Mouse (Mus musculus) kidney, adult 2 months (tissue): Measurements from ENCODE around the gene Gabarap. TPM values are rescaled to one million over a fixed set of nuclear protein-coding genes. Genes with fewer than 3 reads are reported as not detected.

Experiments
- DNase-seq: peaks from one replicate; pipeline ENCODE4 v3.0.0; 2021
- H3K27ac ChIP-seq: fragments of 200-500 bp; 2 replicates; pipeline ENCODE4 v1.5.1; 2012; ENCODE audit warnings: low read depth, low read length, control low read depth, inconsistent platforms; ENCODE audit not compliant: insufficient read depth
- H3K27me3 ChIP-seq: fragments of 200-500 bp; replicated peaks from 2 replicates; pipeline ENCODE4 v1.6.1; 2012; ENCODE audit warnings: mild to moderate bottlenecking, moderate library complexity, low read length, inconsistent platforms; ENCODE audit not compliant: control insufficient read depth, insufficient read depth
- H3K36me3 ChIP-seq: fragments of 200-500 bp; 2 replicates; pipeline ENCODE4 v1.6.1; 2012; ENCODE audit warnings: mild to moderate bottlenecking, moderate library complexity, low read length, inconsistent platforms; ENCODE audit not compliant: control insufficient read depth, insufficient read depth
- H3K4me1 ChIP-seq: fragments of 200-500 bp; 2 replicates; pipeline ENCODE4 v1.6.1; 2011; ENCODE audit warnings: low read length; ENCODE audit not compliant: control insufficient read depth, insufficient read depth
- H3K4me3 ChIP-seq: fragments of 200-500 bp; 2 replicates; pipeline ENCODE4 v1.5.1; 2011; ENCODE audit warnings: mild to moderate bottlenecking, low read depth, low read length, control low read depth; ENCODE audit not compliant: insufficient read depth
- CTCF ChIP-seq: fragments of 200-500 bp; conservative IDR thresholded peaks from 2 replicates; pipeline ENCODE4 v1.5.1; 2011; ENCODE audit warnings: low read depth, mild to moderate bottlenecking, control low read depth, low read length, moderate library complexity, mixed read lengths; ENCODE audit not compliant: insufficient read depth, insufficient read length
- POLR2A ChIP-seq: fragments of 200-500 bp; IDR thresholded peaks from one replicate; pipeline ENCODE4 v1.6.1; 2011; ENCODE audit warnings: low read depth, low read length, control low read depth
- WGBS: fragments of 180-500 bp; shearing (Covaris S2); methylation state at CpG from one replicate; pipeline ENCODE4 v1.1.7; 2018; 5-methylcytosine and 5-hydroxymethylcytosine counted together
- polyA plus RNA-seq: library from polyadenylated mRNA; depleted of rRNA; stranded (reverse); fragments of >200 nt; gene quantifications from 2 replicates; pipeline ENCODE4 v1.2.3, GENCODE M21; 2012

Gabarap gene
- polyA plus RNA-seq, 1 experiment: 1,018 TPM

DNA sequence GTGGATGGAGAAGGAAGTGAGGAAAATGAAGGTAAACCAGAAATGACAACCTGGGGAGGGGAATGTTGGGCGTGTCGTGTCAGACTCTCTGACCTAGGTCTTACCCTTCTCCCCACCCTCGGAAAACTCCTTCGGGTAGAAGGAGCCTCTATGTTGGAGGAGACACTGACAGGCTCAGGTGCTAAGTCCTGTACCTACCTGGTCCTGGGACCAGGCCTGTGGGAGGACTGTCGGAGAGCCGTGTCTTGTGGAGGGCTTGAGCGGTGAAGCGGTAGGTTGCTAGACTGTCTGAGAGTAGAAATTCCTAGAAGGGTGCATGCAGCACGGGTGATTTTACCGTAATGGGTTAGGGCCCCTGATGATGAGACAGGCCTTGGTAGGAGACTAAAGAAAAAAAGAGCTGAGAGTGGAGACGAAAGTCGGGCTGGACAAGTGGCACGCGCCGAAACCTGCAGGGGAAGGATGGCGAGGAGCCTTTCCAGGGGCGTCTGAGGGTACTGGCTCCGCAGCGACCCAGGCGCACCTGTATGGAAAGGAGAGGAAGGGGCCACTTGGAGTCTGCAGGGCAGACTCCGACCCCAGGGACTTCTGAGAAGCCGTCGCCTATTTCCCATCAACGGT, 26.2 kb upstream of the Gabarap start, which contains the start of gene Cldn7:
Cldn7 (plus strand) TSS at position 130 of the 621 bp plus-strand sequence.
- H3K4me3 ChIP-seq: peak within 1 kb of the TSS; percentile 70
- no peaks in the 10 kb centered on the region for H3K36me3 ChIP-seq
- peaks cover 1% of the 10 kb centered on the region; the same call in 1 of the 2 replicates for H3K27me3 ChIP-seq
- no peak for DNase-seq
- no peak for TF ChIP-seq POLR2A
- TF ChIP-seq CTCF: no peak
- peak within 1 kb of the TSS; percentile 72 for H3K27ac ChIP-seq
- H3K4me1 ChIP-seq: peaks cover 3% of the 10 kb centered on the region; the same call in 1 of the 2 replicates
- 21% methylated on average over 24 of the region's 24 CpGs for WGBS

DNA sequence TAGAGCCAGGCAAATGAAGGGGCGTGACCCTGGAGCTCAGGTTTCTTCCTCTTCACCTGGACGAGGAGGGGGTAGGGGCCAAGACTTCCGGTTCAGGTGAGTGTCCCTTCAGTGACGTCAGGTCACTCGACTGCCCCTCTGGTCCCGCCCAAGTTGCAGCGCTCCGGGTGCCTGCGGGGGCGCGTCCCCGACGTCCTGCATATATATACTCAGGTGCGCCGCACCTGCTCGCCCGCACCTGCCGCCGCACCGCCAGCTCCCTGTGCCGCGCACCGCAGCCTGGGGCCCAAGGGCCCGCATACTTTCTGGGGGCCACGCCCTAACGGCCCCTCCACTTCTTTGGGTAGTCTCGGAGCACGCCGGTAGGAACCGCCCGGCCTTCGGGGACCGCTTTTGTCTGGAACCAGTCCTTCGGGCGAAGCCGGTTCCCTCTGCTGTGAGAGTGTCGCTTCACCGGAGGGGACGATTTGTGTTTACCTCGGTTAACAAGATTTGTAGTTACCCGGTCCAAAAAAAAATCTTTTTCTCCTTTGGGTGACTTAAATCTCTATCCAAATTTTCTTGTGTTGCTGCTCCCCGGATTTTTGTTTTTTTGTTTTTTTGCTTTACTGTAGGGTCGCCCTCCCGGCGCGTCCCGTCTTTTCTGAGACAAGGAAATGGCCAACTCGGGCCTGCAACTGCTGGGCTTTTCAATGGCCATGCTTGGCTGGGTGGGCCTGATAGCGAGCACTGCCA, 25.5 kb upstream of the Gabarap start:
- Histone ChIP-seq H3K4me3 (peak overlapping the region; percentile 70), H3K27me3 (peaks cover 1% of the 10 kb centered on the region; the same call in 1 of the 2 replicates)

DNA sequence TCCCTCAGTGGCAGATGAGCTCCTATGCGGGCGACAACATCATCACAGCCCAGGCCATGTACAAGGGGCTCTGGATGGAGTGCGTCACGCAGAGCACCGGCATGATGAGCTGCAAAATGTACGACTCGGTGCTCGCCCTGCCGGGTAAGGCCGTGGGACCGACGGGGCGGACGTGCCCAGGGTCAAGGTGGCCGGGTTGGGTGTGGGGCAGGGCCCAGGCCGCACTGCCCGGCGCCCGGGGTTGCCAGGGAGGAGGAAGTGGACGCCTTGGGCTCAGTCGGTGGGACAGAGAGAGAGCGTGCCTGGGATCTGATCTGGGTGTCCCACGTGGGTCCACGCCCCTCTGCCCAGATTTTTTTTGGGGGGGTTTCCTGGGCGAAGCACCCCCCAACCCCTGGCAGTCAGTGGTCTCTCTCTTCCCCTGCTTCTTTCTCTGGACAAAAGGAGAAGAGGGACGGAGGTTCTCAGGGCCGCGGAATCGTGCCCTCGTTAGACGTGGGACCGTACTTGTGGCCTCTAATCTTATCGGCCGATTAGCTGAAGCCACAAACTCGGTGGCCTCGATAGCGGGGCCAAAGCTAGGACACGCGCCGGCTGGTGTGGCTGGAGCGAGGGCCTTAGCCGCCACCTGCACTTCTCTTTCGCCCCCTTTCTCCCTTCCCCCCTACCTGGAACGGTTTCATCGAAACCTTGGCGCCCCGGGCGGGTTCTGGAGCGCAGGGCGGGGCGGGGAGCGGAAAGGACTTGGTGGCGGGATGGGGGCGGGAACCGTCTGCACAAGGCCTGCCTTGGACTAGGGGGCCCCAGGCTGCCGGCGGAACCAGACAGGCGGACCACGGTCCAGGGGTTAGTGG, 24.7 kb upstream of the Gabarap start:
- Histone ChIP-seq H3K4me3 (peak overlapping the region; percentile 70), H3K36me3 (no peaks in the 10 kb centered on the region), H3K4me1 (peaks cover 3% of the 10 kb centered on the region; the same call in 1 of the 2 replicates), H3K27ac (peak overlapping the region; percentile 67; the same call in 1 of the 2 replicates), H3K27me3 (peaks cover 1% of the 10 kb centered on the region; the same call in 1 of the 2 replicates)
- WGBS: 5% methylated on average over 59 of the region's 59 CpGs
- no peak for TF ChIP-seq POLR2A
- TF ChIP-seq CTCF: no peak
- DNase-seq: peak; percentile 37

More for the DNA sequence above, 25.5 kb upstream of the Gabarap start:
- WGBS: 7% methylated on average over 49 of the region's 49 CpGs
- H3K4me1 ChIP-seq: peaks cover 3% of the 10 kb centered on the region; the same call in 1 of the 2 replicates
- no peaks in the 10 kb centered on the region for H3K36me3 ChIP-seq
- peak; percentile 77 for DNase-seq
- peak overlapping the region; percentile 72 for H3K27ac ChIP-seq
- peak; percentile 15 for TF ChIP-seq POLR2A
- TF ChIP-seq CTCF: no peak

DNA sequence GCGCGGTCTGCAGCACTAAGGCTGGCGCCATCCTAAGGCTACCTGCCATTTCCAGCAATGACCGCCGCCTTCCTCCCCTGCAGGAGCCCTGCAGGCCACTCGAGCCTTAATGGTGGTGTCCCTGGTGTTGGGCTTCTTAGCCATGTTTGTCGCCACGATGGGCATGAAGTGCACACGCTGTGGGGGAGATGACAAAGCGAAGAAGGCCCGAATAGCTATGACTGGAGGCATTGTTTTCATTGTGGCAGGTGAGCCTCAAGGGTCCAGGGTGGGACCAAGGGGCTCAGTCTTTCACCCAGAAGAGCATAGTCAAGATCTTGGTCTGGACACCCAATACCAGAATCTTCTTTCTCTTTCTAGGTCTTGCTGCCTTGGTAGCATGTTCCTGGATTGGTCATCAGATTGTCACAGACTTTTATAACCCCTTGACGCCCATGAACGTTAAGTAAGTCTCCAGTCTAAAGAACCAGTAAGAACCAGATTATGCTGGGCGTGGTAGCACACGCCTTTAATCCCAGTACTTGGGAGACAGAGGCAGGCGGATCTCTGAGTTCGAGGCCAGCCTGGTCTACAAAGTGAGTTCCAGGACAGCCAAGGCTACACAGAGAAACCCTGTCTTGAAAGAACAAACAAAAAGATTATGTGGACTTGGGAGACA, 24.0 kb upstream of the Gabarap start:
- no peak for DNase-seq
- Histone ChIP-seq H3K27ac (no peak overlapping the region), H3K36me3 (no peaks in the 10 kb centered on the region; the same call in 1 of the 2 replicates), H3K4me3 (peak overlapping the region; percentile 70), H3K27me3 (peaks cover 1% of the 10 kb centered on the region; the same call in 1 of the 2 replicates), H3K4me1 (peaks cover 3% of the 10 kb centered on the region; the same call in 1 of the 2 replicates)
- no peak for TF ChIP-seq CTCF
- TF ChIP-seq POLR2A: no peak
- 36% methylated on average over 17 of the region's 17 CpGs for WGBS

DNA sequence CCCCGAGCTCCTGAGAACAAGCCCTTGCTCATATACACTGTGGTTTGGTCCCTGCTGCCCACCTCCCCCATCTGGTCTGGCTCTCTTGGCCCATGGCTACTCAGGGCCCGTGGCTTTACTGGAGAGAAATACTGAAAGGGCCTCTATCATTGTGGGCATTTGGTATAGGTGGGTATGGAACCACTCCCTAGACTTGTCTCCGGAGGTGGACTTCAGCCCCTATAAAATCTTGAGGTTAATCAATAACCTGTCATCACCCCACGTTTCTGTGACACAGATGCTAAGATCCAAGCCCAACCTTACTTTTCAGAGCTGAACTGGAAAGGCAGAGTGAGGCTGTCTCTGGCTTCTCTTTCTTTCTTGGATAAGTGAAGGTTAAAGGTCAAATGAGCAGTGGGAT, 22.1 kb upstream of the Gabarap start:
- Histone ChIP-seq H3K36me3 (no peaks in the 10 kb centered on the region; the same call in 1 of the 2 replicates), H3K27me3 (peaks cover 1% of the 10 kb centered on the region; the same call in 1 of the 2 replicates), H3K27ac (no peak overlapping the region), H3K4me1 (peaks cover 3% of the 10 kb centered on the region; the same call in 1 of the 2 replicates), H3K4me3 (no peak overlapping the region)
- TF ChIP-seq CTCF (no peak), POLR2A (no peak)
- no peak for DNase-seq
- 40% methylated on average over 4 of the region's 4 CpGs for WGBS

GRCm38 (mm10) chr11:69970222-69970621, 20.7 kb upstream of the Gabarap start:
- no peak overlapping the region for H3K27ac ChIP-seq
- peaks cover 3% of the 10 kb centered on the region; the same call in 1 of the 2 replicates for H3K4me1 ChIP-seq
- no peaks in the 10 kb centered on the region; the same call in none of the 2 replicates for H3K36me3 ChIP-seq
- DNase-seq: no peak
- 52% methylated on average over 6 of the region's 6 CpGs for WGBS
- H3K27me3 ChIP-seq: peaks cover 1% of the 10 kb centered on the region; the same call in 1 of the 2 replicates
- H3K4me3 ChIP-seq: no peak overlapping the region
- no peak for TF ChIP-seq POLR2A
- no peak for TF ChIP-seq CTCF
